Mouse (Mus musculus): Measurements from ENCODE around the gene Hcrt. TPM values are rescaled to one million over a fixed set of nuclear protein-coding genes. Genes with fewer than 3 reads are reported as not detected.

Hcrt gene
- total and polyA plus RNA-seq, 2 experiments from 2014 or later = not detected

GRCm38 (mm10) chr11:100736746-100737080 is 26.0 kb downstream of the Hcrt start:
- Histone ChIP-seq H3K9ac (replicated peaks; ENCODE audit: low read depth, low read length) (peak overlapping the region; percentile 91; the same call in 1 of the 2 replicates), H3K36me3 (replicated peaks; ENCODE audit: control insufficient read depth, insufficient read depth, low read length) (peaks cover 15% of the 10 kb centered on the region), H3K27me3 (ENCODE audit: control insufficient read depth, insufficient read depth, low read length) (no peaks in the 10 kb centered on the region), H3K4me1 (ENCODE audit: control insufficient read depth, insufficient read depth) (peaks cover 21% of the 10 kb centered on the region), H3K4me2 (ENCODE audit: low read depth, low read length) (peak overlapping the region; percentile 85), H3K9me3 (replicated peaks; ENCODE audit: control insufficient read depth, low read length) (no peaks in the 10 kb centered on the region), H3K4me3 (ENCODE audit: low read depth, low read length) (peak overlapping the region; percentile 82; the same call in 1 of the 2 replicates), H3K27ac (ENCODE audit: low read depth) (no peak overlapping the region)
- no peak for TF ChIP-seq CTCF (IDR thresholded peaks at IDR 0.05; ENCODE audit: low read depth)
- TF ChIP-seq EP300 (IDR thresholded peaks at IDR 0.05; ENCODE audit: low read depth) = no peak
- 54% methylated on average over 4 of the region's 4 CpGs for WGBS
- DNase-seq (ENCODE audit: low spot score) = no peak
- ATAC-seq (ENCODE audit: insufficient read depth, low read depth) = no peak

DNA sequence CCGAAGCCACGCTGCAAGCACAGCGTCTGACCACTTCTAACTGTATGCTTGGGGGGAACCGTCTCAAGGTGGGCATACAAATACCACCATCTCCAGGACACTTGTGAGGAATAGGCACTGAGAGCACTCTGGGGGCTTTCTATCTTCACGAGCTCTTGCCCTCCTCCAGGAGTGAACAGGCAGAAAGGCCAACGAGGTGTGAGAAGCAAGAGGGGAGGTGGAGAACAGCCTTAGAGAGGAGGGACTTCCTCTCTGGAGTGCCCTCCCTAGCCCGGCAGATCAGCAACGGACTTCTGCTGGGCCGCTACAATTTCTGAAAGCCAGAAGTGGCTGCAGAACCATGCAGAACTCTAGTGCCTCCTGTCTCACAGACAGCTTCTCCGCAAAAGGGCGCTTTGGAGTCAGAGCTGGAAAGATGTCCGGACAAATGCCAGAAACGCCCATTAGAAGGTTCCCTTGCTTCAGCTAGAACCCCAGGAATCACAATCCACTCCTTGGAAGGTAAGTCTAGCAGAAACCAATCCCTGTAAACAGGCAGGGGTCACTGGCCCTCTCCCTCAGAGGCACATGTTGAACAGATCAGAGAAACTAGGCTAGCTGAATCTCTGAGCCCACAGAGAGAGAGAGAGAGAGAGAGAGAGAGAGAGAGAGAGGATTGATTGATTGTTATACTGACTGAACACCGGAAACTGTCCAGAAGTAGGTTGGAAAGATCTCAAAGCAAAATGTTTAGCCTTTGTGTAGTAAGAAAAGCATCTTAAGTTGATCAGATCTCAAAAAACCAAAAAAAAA is 26.6 kb downstream of the Hcrt start:
- DNase-seq (ENCODE audit: low spot score) (no peak), ATAC-seq (ENCODE audit: insufficient read depth, low read depth) (no peak)
- H3K9me3 ChIP-seq (replicated peaks; ENCODE audit: control insufficient read depth, low read length) = no peaks in the 10 kb centered on the region
- 54% methylated on average over 14 of the region's 14 CpGs for WGBS
- H3K27me3 ChIP-seq (ENCODE audit: control insufficient read depth, insufficient read depth, low read length) = no peaks in the 10 kb centered on the region
- peak overlapping the region; percentile 82 for H3K4me3 ChIP-seq (ENCODE audit: low read depth, low read length)
- peaks cover 21% of the 10 kb centered on the region for H3K4me1 ChIP-seq (ENCODE audit: control insufficient read depth, insufficient read depth)
- peak overlapping the region; percentile 21 for H3K27ac ChIP-seq (ENCODE audit: low read depth)
- peaks cover 15% of the 10 kb centered on the region for H3K36me3 ChIP-seq (replicated peaks; ENCODE audit: control insufficient read depth, insufficient read depth, low read length)
- H3K9ac ChIP-seq (replicated peaks; ENCODE audit: low read depth, low read length) = peak overlapping the region; percentile 41; the same call in 1 of the 2 replicates
- peak overlapping the region; percentile 85 for H3K4me2 ChIP-seq (ENCODE audit: low read depth, low read length)
- TF ChIP-seq EP300 (IDR thresholded peaks at IDR 0.05; ENCODE audit: low read depth) (no peak), CTCF (IDR thresholded peaks at IDR 0.05; ENCODE audit: low read depth) (no peak)

DNA sequence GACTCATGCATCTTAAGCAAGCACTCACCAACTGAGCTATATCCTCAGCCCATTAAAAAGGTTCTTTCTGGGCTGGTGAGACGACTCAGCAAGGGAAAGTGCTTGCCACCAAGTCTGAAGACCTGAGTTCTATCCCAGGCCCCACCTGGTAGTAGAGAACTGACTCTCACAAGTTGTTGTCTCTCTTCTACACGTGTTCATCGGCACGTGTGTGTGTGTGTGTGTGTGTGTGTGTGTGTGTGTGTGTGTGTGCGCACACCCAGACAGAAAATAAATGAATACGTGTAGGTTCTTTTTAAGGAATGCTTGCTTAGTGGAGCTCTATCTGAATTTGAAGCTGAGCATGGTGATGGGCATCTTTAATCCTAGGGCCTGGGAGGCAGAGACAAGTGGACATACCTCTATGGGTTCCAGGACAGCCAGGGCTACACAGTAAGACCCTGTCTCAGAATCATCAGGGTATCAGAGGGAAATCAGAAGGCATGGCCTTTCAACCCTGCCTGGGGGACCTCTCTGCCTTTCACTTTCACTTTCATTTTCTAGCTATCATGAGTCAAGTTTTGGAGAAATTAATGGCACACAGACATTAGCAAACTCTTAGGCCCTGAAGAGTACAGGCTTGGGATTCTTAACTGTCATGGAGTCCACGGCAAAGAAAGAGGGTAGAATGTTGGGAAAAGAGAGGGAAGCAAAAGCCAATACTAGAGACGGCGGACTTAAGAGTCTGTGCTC is 27.4 kb downstream of the Hcrt start:
- DNase-seq (ENCODE audit: low spot score) (no peak), ATAC-seq (ENCODE audit: insufficient read depth, low read depth) (no peak)
- 77% methylated on average over 9 of the region's 9 CpGs for WGBS
- Histone ChIP-seq H3K4me1 (ENCODE audit: control insufficient read depth, insufficient read depth) (peaks cover 21% of the 10 kb centered on the region), H3K27me3 (ENCODE audit: control insufficient read depth, insufficient read depth, low read length) (no peaks in the 10 kb centered on the region), H3K4me2 (ENCODE audit: low read depth, low read length) (peak overlapping the region; percentile 85), H3K9me3 (replicated peaks; ENCODE audit: control insufficient read depth, low read length) (no peaks in the 10 kb centered on the region), H3K9ac (replicated peaks; ENCODE audit: low read depth, low read length) (peak overlapping the region; percentile 41; the same call in 1 of the 2 replicates), H3K4me3 (ENCODE audit: low read depth, low read length) (peak overlapping the region; percentile 82), H3K27ac (ENCODE audit: low read depth) (peak overlapping the region; percentile 21; the same call in 1 of the 2 replicates), H3K36me3 (replicated peaks; ENCODE audit: control insufficient read depth, insufficient read depth, low read length) (peaks cover 15% of the 10 kb centered on the region)
- TF ChIP-seq CTCF (IDR thresholded peaks at IDR 0.05; ENCODE audit: low read depth) (no peak), EP300 (IDR thresholded peaks at IDR 0.05; ENCODE audit: low read depth) (no peak)

DNA sequence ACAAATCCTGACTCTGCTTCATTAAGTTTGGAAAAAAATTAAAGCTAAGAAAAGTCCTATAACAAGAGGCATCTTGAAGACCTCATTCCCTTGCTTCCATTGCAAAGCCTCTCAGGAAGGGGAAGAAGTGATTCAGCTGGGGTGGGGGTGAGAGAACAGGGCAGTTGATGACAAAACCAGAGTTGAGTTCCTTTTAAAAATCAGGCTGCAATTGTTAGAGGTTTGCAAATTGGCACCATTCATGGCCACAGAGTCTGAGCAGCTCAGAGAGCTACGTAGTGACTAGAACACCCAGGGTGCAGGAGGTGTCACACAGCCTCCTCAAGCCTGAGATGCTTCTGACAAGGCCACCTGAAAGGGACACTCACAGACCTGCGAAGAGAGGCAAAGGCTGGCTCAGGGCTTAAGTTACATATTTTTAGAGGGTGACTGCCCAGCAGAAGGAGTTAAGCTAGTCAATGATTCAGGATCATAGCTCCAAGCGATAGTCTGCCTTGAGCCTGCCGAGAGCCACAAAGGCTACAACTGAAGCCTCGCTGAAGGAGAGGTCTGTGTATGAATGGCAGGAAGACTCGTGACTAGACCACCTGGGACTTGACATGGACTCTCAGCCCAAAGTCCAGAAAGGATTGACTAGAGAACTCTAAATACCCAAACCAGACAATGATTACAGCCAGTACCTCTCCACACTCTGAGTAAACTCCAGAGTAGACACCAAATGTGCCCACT is 32.1 kb downstream of the Hcrt start:
- Histone ChIP-seq H3K4me2 (ENCODE audit: low read depth, low read length) (no peak overlapping the region), H3K9ac (replicated peaks; ENCODE audit: low read depth, low read length) (no peak overlapping the region), H3K4me1 (ENCODE audit: control insufficient read depth, insufficient read depth) (peaks cover 10% of the 10 kb centered on the region; the same call in 1 of the 2 replicates), H3K27me3 (ENCODE audit: control insufficient read depth, insufficient read depth, low read length) (no peaks in the 10 kb centered on the region), H3K4me3 (ENCODE audit: low read depth, low read length) (no peak overlapping the region), H3K27ac (ENCODE audit: low read depth) (no peak overlapping the region), H3K36me3 (replicated peaks; ENCODE audit: control insufficient read depth, insufficient read depth, low read length) (peaks cover 22% of the 10 kb centered on the region), H3K9me3 (replicated peaks; ENCODE audit: control insufficient read depth, low read length) (no peaks in the 10 kb centered on the region)
- ATAC-seq (ENCODE audit: insufficient read depth, low read depth) (no peak), DNase-seq (ENCODE audit: low spot score) (no peak)
- WGBS = 72% methylated on average over 6 of the region's 6 CpGs
- TF ChIP-seq CTCF (IDR thresholded peaks at IDR 0.05; ENCODE audit: low read depth) = no peak
- no peak for TF ChIP-seq EP300 (IDR thresholded peaks at IDR 0.05; ENCODE audit: low read depth)

- Histone ChIP-seq H3K4me1 (ENCODE audit: control insufficient read depth, insufficient read depth) (peaks cover 13% of the 10 kb centered on the region; the same call in 1 of the 2 replicates), H3K9me3 (replicated peaks; ENCODE audit: control insufficient read depth, low read length) (no peaks in the 10 kb centered on the region), H3K4me2 (ENCODE audit: low read depth, low read length) (no peak overlapping the region), H3K27ac (ENCODE audit: low read depth) (no peak overlapping the region), H3K9ac (replicated peaks; ENCODE audit: low read depth, low read length) (no peak overlapping the region), H3K4me3 (ENCODE audit: low read depth, low read length) (no peak overlapping the region), H3K36me3 (replicated peaks; ENCODE audit: control insufficient read depth, insufficient read depth, low read length) (peaks cover 22% of the 10 kb centered on the region), H3K27me3 (ENCODE audit: control insufficient read depth, insufficient read depth, low read length) (no peaks in the 10 kb centered on the region)
- DNase-seq (ENCODE audit: low spot score) = no peak
- no peak for TF ChIP-seq CTCF (IDR thresholded peaks at IDR 0.05; ENCODE audit: low read depth)
- TF ChIP-seq EP300 (IDR thresholded peaks at IDR 0.05; ENCODE audit: low read depth) = no peak
- WGBS = 66% methylated on average over 4 of the region's 4 CpGs
- ATAC-seq (ENCODE audit: insufficient read depth, low read depth) = no peak
Measured at GRCm38 (mm10) chr11:100729976-100730375, 32.8 kb downstream of the Hcrt start.
